Mouse (Mus musculus) megakaryocyte, embryonic 14.5 days (primary cell): ENCODE data around the gene Fhl3. TPM values are rescaled to one million over a fixed set of nuclear protein-coding genes. Genes with fewer than 3 reads are reported as not detected.
A peak's percentile ranks its signal among the peaks of the same experiment; 100 is the strongest.
"Not testable (repeated sequence)": the region's sequence is repeated elsewhere in the genome, so short reads cannot be mapped to it uniquely, and the experiment has no call there.

Experiments
- H3K27me3 ChIP-seq: replicated peaks from 2 replicates; pipeline ENCODE3; 2012; ENCODE audit warnings: inconsistent platforms
- H3K36me3 ChIP-seq: replicated peaks from 2 replicates; pipeline ENCODE3; 2012; ENCODE audit warnings: low read length, inconsistent platforms, mixed read lengths
- H3K4me1 ChIP-seq: 2 replicates; pipeline ENCODE4 v1.6.1; 2012; ENCODE audit warnings: inconsistent platforms
- H3K4me3 ChIP-seq: replicated peaks from 2 replicates; pipeline ENCODE3; 2012; ENCODE audit warnings: moderate library complexity, mild to moderate bottlenecking, inconsistent platforms
- H3K9me3 ChIP-seq: 2 replicates; pipeline ENCODE4 v1.6.1; 2012; ENCODE audit warnings: inconsistent platforms
- FLI1 ChIP-seq: IDR thresholded peaks from 2 replicates; pipeline ENCODE4 v1.6.1; 2012; ENCODE audit warnings: low read length, inconsistent platforms, mixed read lengths
- GATA1 ChIP-seq: IDR thresholded peaks from 3 replicates; pipeline ENCODE4 v1.6.1; 2012; ENCODE audit warnings: mixed read lengths, low read length, inconsistent platforms, borderline replicate concordance
- polyA plus RNA-seq: library from polyadenylated mRNA; stranded (reverse); fragments of >175 nt; gene quantifications from 2 replicates; pipeline ENCODE4 v1.2.3, GENCODE M21; 2012; ENCODE audit warnings: low replicate concordance; ENCODE audit not compliant: insufficient read depth

Fhl3 gene
- polyA plus RNA-seq, 1 experiment: 122 TPM

DNA sequence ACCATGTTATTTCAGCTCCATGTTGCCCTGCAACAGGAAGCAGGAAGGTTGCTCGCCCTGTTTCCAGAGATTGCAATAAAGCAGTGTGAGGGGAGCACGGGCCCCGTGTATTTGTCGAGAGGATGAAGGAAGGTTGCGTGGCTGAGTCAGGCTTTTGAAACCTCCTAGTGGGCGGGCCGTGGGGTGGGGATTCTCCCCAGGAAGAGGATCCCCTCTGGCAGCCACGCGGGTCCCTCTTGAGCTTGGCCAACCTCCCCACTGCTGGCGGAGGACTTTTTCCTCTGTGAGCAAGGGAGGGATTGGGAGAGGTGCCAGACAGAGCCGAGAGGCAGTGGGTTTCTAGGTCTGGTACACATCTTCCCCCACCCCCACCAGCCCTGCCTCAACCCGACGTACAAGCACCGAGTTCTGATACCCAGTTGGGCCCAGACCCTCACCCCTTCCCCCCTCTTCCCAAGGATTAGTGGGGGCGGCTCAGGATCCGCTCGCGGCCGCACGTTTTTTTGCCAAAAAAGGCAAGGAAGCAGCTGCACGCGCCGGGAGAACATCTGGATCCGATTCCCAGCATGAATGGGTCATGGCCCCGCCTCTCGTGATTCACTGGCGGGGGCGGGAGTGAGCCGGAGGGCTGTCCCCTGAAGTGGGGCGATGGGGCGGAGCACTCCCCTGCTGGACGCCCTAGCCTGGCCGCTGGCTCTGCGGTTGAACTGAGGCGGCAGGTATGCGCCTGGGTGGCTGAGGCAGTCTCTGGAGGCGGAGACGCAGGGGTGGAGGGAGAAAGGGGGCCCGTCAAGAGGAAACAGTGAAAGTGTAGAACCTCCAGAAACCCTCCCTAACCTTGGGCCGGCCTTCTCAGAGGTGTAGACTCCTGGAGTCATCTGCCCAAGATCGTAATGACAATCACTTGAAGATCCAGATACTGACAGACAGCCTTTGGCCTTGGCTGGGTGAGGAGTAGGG lies 8.3 kb downstream of the Fhl3 start:
- peaks cover 82% of the 10 kb centered on the region for H3K4me1 ChIP-seq
- no peaks in the 10 kb centered on the region for H3K27me3 ChIP-seq
- no peaks in the 10 kb centered on the region for H3K9me3 ChIP-seq
- peak overlapping the region; percentile 92 for H3K4me3 ChIP-seq
- no peak for TF ChIP-seq GATA1
- peaks cover 44% of the 10 kb centered on the region for H3K36me3 ChIP-seq

DNA sequence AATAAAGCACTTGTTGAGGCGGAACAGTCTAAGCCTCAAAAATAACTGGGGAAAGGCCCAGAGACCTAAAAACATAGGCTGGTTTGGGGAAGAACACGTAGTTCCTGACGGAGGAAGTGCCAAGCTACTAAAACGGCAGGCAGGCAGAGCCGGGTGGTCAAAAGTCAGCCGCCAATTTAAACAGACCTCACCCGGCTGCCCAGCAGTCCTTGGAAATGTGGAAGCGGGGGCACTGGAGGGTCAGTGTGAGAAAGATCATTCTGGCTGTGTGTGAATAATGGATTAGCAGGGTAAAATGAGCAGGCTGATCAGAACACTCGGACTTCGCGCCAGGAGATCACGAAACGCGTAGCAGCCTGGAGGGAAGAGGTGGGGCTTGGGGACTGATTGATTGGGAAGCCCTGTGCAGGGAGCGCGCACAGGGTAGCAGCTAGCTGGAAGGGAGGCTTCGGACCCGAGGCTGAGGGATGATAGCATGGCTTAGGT lies 9.5 kb downstream of the Fhl3 start:
- H3K9me3 ChIP-seq: no peaks in the 10 kb centered on the region
- H3K36me3 ChIP-seq: peaks cover 32% of the 10 kb centered on the region
- peak overlapping the region; percentile 92 for H3K4me3 ChIP-seq
- no peaks in the 10 kb centered on the region for H3K27me3 ChIP-seq
- H3K4me1 ChIP-seq: peaks cover 75% of the 10 kb centered on the region
- TF ChIP-seq FLI1 (no peak), GATA1 (no peak)

DNA sequence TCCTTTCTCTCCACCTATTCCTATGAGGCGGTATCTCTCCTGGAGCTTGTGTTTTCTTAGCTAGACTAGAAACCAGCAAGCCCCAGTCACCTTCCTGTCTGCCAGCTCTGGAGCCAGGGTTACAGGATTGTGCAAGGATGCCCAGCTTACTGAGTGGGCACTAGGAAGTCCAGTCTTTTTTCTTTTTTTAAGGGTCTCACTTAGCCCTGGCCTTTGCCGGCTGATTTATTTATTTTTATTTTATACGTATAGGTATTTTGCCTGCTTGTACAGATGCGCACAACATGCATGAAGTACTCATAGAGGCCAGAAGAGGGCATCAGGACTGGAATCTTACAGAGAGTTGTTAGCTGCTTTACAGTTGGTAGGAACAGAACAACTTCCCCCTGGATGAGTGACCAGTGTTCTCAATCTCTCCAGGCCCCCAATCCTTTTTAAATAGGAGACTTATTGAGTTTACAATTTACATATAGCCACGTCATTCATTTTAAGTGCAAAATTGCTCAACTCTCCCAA lies 10.3 kb downstream of the Fhl3 start:
- Histone ChIP-seq H3K27me3 (no peaks in the 10 kb centered on the region), H3K36me3 (peaks cover 25% of the 10 kb centered on the region), H3K4me1 (peaks cover 75% of the 10 kb centered on the region), H3K4me3 (peak overlapping the region; percentile 84), H3K9me3 (no peaks in the 10 kb centered on the region)
- TF ChIP-seq FLI1 (no peak), GATA1 (no peak)

GRCm38 (mm10) chr4:124712618-124713017 lies 12.1 kb downstream of the Fhl3 start:
- Histone ChIP-seq H3K4me3 (no peak overlapping the region), H3K36me3 (peaks cover 23% of the 10 kb centered on the region), H3K4me1 (peaks cover 63% of the 10 kb centered on the region), H3K9me3 (no peaks in the 10 kb centered on the region), H3K27me3 (no peaks in the 10 kb centered on the region)
- TF ChIP-seq GATA1: no peak
- no peak for TF ChIP-seq FLI1

GRCm38 (mm10) chr4:124713850-124714249 lies 13.3 kb downstream of the Fhl3 start:
- not testable (repeated sequence) for H3K9me3 ChIP-seq, H3K27me3 ChIP-seq, H3K4me3 ChIP-seq
- Histone ChIP-seq H3K36me3 (peaks cover 30% of the 10 kb centered on the region), H3K4me1 (peaks cover 51% of the 10 kb centered on the region)

GRCm38 (mm10) chr4:124714545-124715481 lies 14.3 kb downstream of the Fhl3 start, which contains the start of gene Sf3a3:
TSS of gene Sf3a3 (plus strand) at chr4:124714776.
- Histone ChIP-seq H3K4me1 (peaks cover 41% of the 10 kb centered on the region), H3K27me3 (no peaks in the 10 kb centered on the region), H3K36me3 (peaks cover 39% of the 10 kb centered on the region), H3K9me3 (no peaks in the 10 kb centered on the region), H3K4me3 (peak within 1 kb of the TSS; percentile 98)
- TF ChIP-seq GATA1 (no peak), FLI1 (peak; percentile 87)

GRCm38 (mm10) chr4:124719101-124719500 lies 18.6 kb downstream of the Fhl3 start:
- peaks cover 19% of the 10 kb centered on the region for H3K4me1 ChIP-seq
- no peak overlapping the region for H3K4me3 ChIP-seq
- H3K9me3 ChIP-seq: no peaks in the 10 kb centered on the region
- H3K27me3 ChIP-seq: no peaks in the 10 kb centered on the region
- TF ChIP-seq GATA1 (no peak), FLI1 (no peak)
- peaks cover 79% of the 10 kb centered on the region for H3K36me3 ChIP-seq

DNA sequence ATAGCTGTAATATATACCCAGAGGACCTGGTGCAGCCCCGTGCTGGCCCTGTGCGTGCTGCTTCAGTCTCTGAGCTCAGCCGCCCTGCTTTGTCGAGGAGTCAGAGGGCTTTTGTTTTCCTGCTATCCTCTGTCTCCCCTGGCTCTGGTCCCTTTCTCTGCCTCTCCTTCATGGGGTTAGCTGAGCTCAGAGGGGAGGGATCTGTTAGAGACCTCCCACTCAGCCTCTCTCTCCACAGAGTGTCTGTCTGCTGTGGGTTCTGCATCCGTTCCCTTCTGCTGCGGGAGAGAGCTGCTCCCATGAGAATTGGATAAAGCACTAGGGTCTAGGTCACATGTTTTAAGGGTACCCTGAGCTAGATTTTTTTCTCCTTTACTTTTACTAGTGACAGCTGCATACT lies 25.6 kb downstream of the Fhl3 start:
- TF ChIP-seq FLI1 (no peak), GATA1 (no peak)
- no peaks in the 10 kb centered on the region for H3K9me3 ChIP-seq
- no peaks in the 10 kb centered on the region for H3K27me3 ChIP-seq
- H3K4me1 ChIP-seq: peaks cover under 1% of the 10 kb centered on the region
- H3K36me3 ChIP-seq: peaks cover 97% of the 10 kb centered on the region
- H3K4me3 ChIP-seq: no peak overlapping the region

DNA sequence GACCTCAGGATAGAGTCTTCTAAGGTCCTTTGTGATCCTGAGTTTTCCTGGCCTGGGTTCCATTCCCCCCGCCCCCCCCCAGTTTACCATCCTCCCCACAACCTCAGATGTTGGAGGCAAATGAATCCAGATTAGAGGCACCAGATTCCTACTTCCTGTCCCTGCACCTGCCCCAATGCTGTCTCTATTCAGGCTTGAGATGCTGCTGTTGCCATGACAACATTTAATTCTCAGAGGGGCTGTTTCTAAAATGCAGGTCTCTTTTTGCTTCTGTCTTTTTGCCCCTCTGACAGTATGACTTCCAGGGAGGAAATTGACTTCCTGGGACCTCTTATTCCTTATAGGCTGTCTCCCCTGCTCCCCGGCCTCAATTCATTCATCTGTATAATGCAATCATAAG lies 36.5 kb downstream of the Fhl3 start:
- TF ChIP-seq FLI1: no peak
- TF ChIP-seq GATA1: no peak
- peaks cover 22% of the 10 kb centered on the region for H3K36me3 ChIP-seq
- no peak overlapping the region for H3K4me3 ChIP-seq
- no peaks in the 10 kb centered on the region for H3K27me3 ChIP-seq
- H3K4me1 ChIP-seq: peaks cover 50% of the 10 kb centered on the region
- H3K9me3 ChIP-seq: no peaks in the 10 kb centered on the region

GRCm38 (mm10) chr4:124737486-124737885 lies 37.0 kb downstream of the Fhl3 start:
- Histone ChIP-seq H3K36me3 (peaks cover 17% of the 10 kb centered on the region), H3K27me3 (no peaks in the 10 kb centered on the region), H3K4me1 (peaks cover 56% of the 10 kb centered on the region), H3K9me3 (no peaks in the 10 kb centered on the region), H3K4me3 (peak overlapping the region; percentile 40)
- no peak for TF ChIP-seq FLI1
- TF ChIP-seq GATA1: no peak
